In genomic region chr4:99947192-99947591, GRCm38 (mm10) we compare ENCODE assay signal across 8 mouse cellular contexts. TPM values are rescaled to one million over a fixed set of nuclear protein-coding genes. Genes with fewer than 3 reads are reported as not detected.
A peak's percentile ranks its signal among the peaks of the same experiment; 100 is the strongest.
DNase-seq lines count a peak whose midpoint lies in the region; ATAC-seq and TF ChIP-seq lines count a peak whose summit lies in the region.

No protein-coding gene starts in this region.

- H3K4me2 ChIP-seq in lung, embryonic 14.5 days = no peak overlapping the region
- no peak overlapping the region for H3K4me2 ChIP-seq in hindbrain, embryonic 16.5 days (ENCODE audit: low read length)
- H3K4me2 ChIP-seq in neural tube, embryonic 15.5 days = no peak overlapping the region

- POLR2A ChIA-PET in Patski (lab: Charles Lee) = interaction anchor here (1.0 kb wide), 1 partner anchor 10 kb away, joined by 3 read pairs; no protein-coding TSS in a partner anchor

- no peak overlapping the region for H3K9ac ChIP-seq in lung, embryonic 14.5 days
- H3K9ac ChIP-seq in hindbrain, embryonic 16.5 days (ENCODE audit: low read depth, low read length) = no peak overlapping the region
- no peak overlapping the region for H3K9ac ChIP-seq in neural tube, embryonic 15.5 days (replicated peaks)

- CTCF ChIA-PET in Patski (lab: Charles Lee) = interaction anchor here (0.9 kb wide), 1 partner anchor 16 kb away, joined by 3 read pairs; no protein-coding TSS in a partner anchor

- H3K27ac ChIP-seq in lung, embryonic 14.5 days (ENCODE audit: low read depth) = no peak overlapping the region
- H3K27ac ChIP-seq in hindbrain, embryonic 16.5 days (ENCODE audit: low read depth, low read length) = no peak overlapping the region
- H3K27ac ChIP-seq in neural tube, embryonic 15.5 days (replicated peaks) = no peak overlapping the region

- peak; percentile 63 for TF ChIP-seq CTCF in lung, embryonic 14.5 days (IDR thresholded peaks at IDR 0.05; ENCODE audit: low read depth)
- TF ChIP-seq CTCF in Patski (IDR thresholded peaks at IDR 0.05) = peak; percentile 54

- in situ Hi-C loops in Patski (cut with MboI; ENCODE audit: low pct_unique_long_range_greater_than_20kb) = no loop called here

- 0 out of 2 replicates have a peak, but pooled peaks have one; percentile 31 for ATAC-seq in lung, embryonic 14.5 days (ENCODE audit: insufficient read depth)
- ATAC-seq in Patski = no peak
- ATAC-seq in hindbrain, embryonic 16.5 days = peak; percentile 67
- ATAC-seq in neural tube, embryonic 15.5 days (ENCODE audit: low FRiP score) = peak; percentile 55; the same call in 1 of the 2 replicates

- peak; percentile 75 for DNase-seq in lung, embryonic 14.5 days
- no peak for DNase-seq in lung, adult 18-20 months
- no peak for DNase-seq in Patski (ENCODE audit: low read depth, low spot score)
- DNase-seq in right cerebral cortex, adult 18-20 months = no peak
- DNase-seq in frontal cortex, postnatal 14 days (ENCODE audit: low spot score in 2 of 2) = no peak
- DNase-seq in layer of hippocampus, adult 9-10 months (ENCODE audit: low spot score) = no peak

- H3K4me3 ChIP-seq in lung, embryonic 14.5 days (ENCODE audit: low read depth, low read length) = no peak overlapping the region
- no peak overlapping the region for H3K4me3 ChIP-seq in hindbrain, embryonic 16.5 days (ENCODE audit: low read length)
- H3K4me3 ChIP-seq in neural tube, embryonic 15.5 days (replicated peaks) = no peak overlapping the region

- 56% methylated on average over 1 of the region's 1 CpGs for WGBS in lung, embryonic 14.5 days
- WGBS in hindbrain, embryonic 16.5 days = 79% methylated on average over 1 of the region's 1 CpGs
- WGBS in neural tube, embryonic 15.5 days = 69% methylated on average over 1 of the region's 1 CpGs

- no peaks in the 10 kb centered on the region for H3K27me3 ChIP-seq in lung, embryonic 14.5 days (ENCODE audit: insufficient read depth, low read length)
- no peaks in the 10 kb centered on the region for H3K27me3 ChIP-seq in Patski
- no peaks in the 10 kb centered on the region for H3K27me3 ChIP-seq in hindbrain, embryonic 16.5 days (replicated peaks; ENCODE audit: control insufficient read depth, insufficient read depth, low read length)
- H3K27me3 ChIP-seq in neural tube, embryonic 15.5 days (replicated peaks) = no peaks in the 10 kb centered on the region

- no peaks in the 10 kb centered on the region for H3K36me3 ChIP-seq in lung, embryonic 14.5 days (ENCODE audit: insufficient read depth)
- H3K36me3 ChIP-seq in hindbrain, embryonic 16.5 days (ENCODE audit: control insufficient read depth, insufficient read depth, low read length) = no peaks in the 10 kb centered on the region
- no peaks in the 10 kb centered on the region for H3K36me3 ChIP-seq in neural tube, embryonic 15.5 days

- H3K4me1 ChIP-seq in lung, embryonic 14.5 days (ENCODE audit: insufficient read depth) = no peaks in the 10 kb centered on the region
- H3K4me1 ChIP-seq in hindbrain, embryonic 16.5 days (ENCODE audit: control insufficient read depth, insufficient read depth, low read depth, low read length) = no peaks in the 10 kb centered on the region
- H3K4me1 ChIP-seq in neural tube, embryonic 15.5 days = no peaks in the 10 kb centered on the region

- H3K9me3 ChIP-seq in lung, embryonic 14.5 days (ENCODE audit: low read depth, low read length) = no peaks in the 10 kb centered on the region
- H3K9me3 ChIP-seq in hindbrain, embryonic 16.5 days (ENCODE audit: control insufficient read depth, low read length) = no peaks in the 10 kb centered on the region
- no peaks in the 10 kb centered on the region for H3K9me3 ChIP-seq in neural tube, embryonic 15.5 days (replicated peaks)

RNA-seq across cellular contexts. Expression of gene Itgb3bp, which starts 17.6 kb away (rescaled TPM):
- polyA plus RNA-seq in lung, embryonic 14.5 days (2014; fragmentation: Nextera tagmentation; extraction: Ambion mirVana) = 39.0 and 41.6 TPM in 2 replicates
- polyA plus RNA-seq in Patski (2021) = 4.3 TPM
- polyA plus RNA-seq in hindbrain, embryonic 16.5 days (2015; fragmentation: Nextera tagmentation; extraction: Ambion mirVana) = 12.1 and 14.0 TPM in 2 replicates
- polyA plus RNA-seq in neural tube, embryonic 15.5 days (2015; fragmentation: Nextera tagmentation; extraction: Ambion mirVana) = 13.1 and 17.3 TPM in 2 replicates

RNA-seq across cellular contexts. Expression of gene Pgm1, which starts 18.0 kb away (rescaled TPM):
- polyA plus RNA-seq in lung, embryonic 14.5 days (2014; fragmentation: Nextera tagmentation; extraction: Ambion mirVana) = 52.9 and 60.4 TPM in 2 replicates
- polyA plus RNA-seq in Patski (2021) = 74.9 TPM
- 108 and 119 TPM in 2 replicates for polyA plus RNA-seq in hindbrain, embryonic 16.5 days (2015; fragmentation: Nextera tagmentation; extraction: Ambion mirVana)
- polyA plus RNA-seq in neural tube, embryonic 15.5 days (2015; fragmentation: Nextera tagmentation; extraction: Ambion mirVana) = 91.9 and 96.9 TPM in 2 replicates
